Mouse (Mus musculus): Measurements from ENCODE around the gene Atp8b2.

The Atp8b2 gene

GRCm38 (mm10) chr3:89898011-89898410 lies 65.3 kb downstream of the Atp8b2 start:
- no peak for DNase-seq

GRCm38 (mm10) chr3:89897204-89897796 lies 66.0 kb downstream of the Atp8b2 start:
- DNase-seq: no peak

- no peak for DNase-seq
Measured at GRCm38 (mm10) chr3:89896571-89896970, 66.7 kb downstream of the Atp8b2 start.

GRCm38 (mm10) chr3:89892517-89893106 lies 70.7 kb downstream of the Atp8b2 start:
- DNase-seq: no peak

- DNase-seq: no peak
Measured at GRCm38 (mm10) chr3:89891696-89892095, 71.6 kb downstream of the Atp8b2 start.

- DNase-seq: no peak
Measured at GRCm38 (mm10) chr3:89889841-89890430, 73.4 kb downstream of the Atp8b2 start.

All from thymus, postnatal 25 days (tissue).